Mouse (Mus musculus): ENCODE results near the gene Skint9. TPM values are rescaled to one million over a fixed set of nuclear protein-coding genes. Genes with fewer than 3 reads are reported as not detected.
"Not testable (repeated sequence)": the region's sequence is repeated elsewhere in the genome, so short reads cannot be mapped to it uniquely, and the experiment has no call there.

Skint9 gene
- polyA plus RNA-seq (2015; fragmentation: Nextera tagmentation; extraction: Ambion mirVana) = not detected in 2 replicates

- H3K4me3 ChIP-seq = no peak within 1 kb of the TSS
- no peaks in the 10 kb centered on the region for H3K36me3 ChIP-seq
- no peak within 1 kb of the TSS for H3K9ac ChIP-seq
- ATAC-seq (ENCODE audit: insufficient number of reproducible peaks, insufficient read depth, low FRiP score, low TSS enrichment, low read depth) = no peak
- no peak within 1 kb of the TSS for H3K27ac ChIP-seq
- H3K4me1 ChIP-seq = no peaks in the 10 kb centered on the region
- peaks cover 12% of the 10 kb centered on the region for H3K9me3 ChIP-seq
- H3K27me3 ChIP-seq = no peaks in the 10 kb centered on the region
- no peak within 1 kb of the TSS for H3K4me2 ChIP-seq
Measured at GRCm38 (mm10) chr4:112433885-112434284, at the start of gene Skint9. TSS of gene Skint9 (minus strand) at chr4:112433985.

GRCm38 (mm10) chr4:112432685-112433084 lies 1.1 kb downstream of the Skint9 start:
- H3K9me3 ChIP-seq = peaks cover 8% of the 10 kb centered on the region
- no peak overlapping the region for H3K4me2 ChIP-seq
- H3K27me3 ChIP-seq = no peaks in the 10 kb centered on the region
- no peak overlapping the region for H3K9ac ChIP-seq
- H3K36me3 ChIP-seq = no peaks in the 10 kb centered on the region
- ATAC-seq (ENCODE audit: insufficient number of reproducible peaks, insufficient read depth, low FRiP score, low TSS enrichment, low read depth) = no peak
- no peaks in the 10 kb centered on the region for H3K4me1 ChIP-seq
- WGBS = 48% methylated on average over 1 of the region's 1 CpGs
- H3K27ac ChIP-seq = no peak overlapping the region
- no peak overlapping the region for H3K4me3 ChIP-seq

GRCm38 (mm10) chr4:112432223-112432622 lies 1.6 kb downstream of the Skint9 start:
- H3K27ac ChIP-seq = no peak overlapping the region
- ATAC-seq (ENCODE audit: insufficient number of reproducible peaks, insufficient read depth, low FRiP score, low TSS enrichment, low read depth) = no peak
- no peak overlapping the region for H3K4me3 ChIP-seq
- H3K9me3 ChIP-seq = peaks cover 5% of the 10 kb centered on the region
- no peak overlapping the region for H3K4me2 ChIP-seq
- no peak overlapping the region for H3K9ac ChIP-seq
- H3K36me3 ChIP-seq = no peaks in the 10 kb centered on the region
- no peaks in the 10 kb centered on the region for H3K27me3 ChIP-seq
- no peaks in the 10 kb centered on the region for H3K4me1 ChIP-seq

- H3K27ac ChIP-seq; H3K9me3 ChIP-seq; H3K27me3 ChIP-seq; H3K36me3 ChIP-seq; H3K4me2 ChIP-seq; H3K9ac ChIP-seq; ATAC-seq (ENCODE audit: insufficient number of reproducible peaks, insufficient read depth, low FRiP score, low TSS enrichment, low read depth); H3K4me1 ChIP-seq; H3K4me3 ChIP-seq: not testable (repeated sequence)
- WGBS = 90% methylated on average over 17 of the region's 17 CpGs
Measured at GRCm38 (mm10) chr4:112349111-112349510, 84.7 kb downstream of the Skint9 start.

Other genes with a start within 250 kb of the Skint9 start
- gene Skint3, start 201.7 kb downstream of the Skint9 start, polyA plus RNA-seq (2015; fragmentation: Nextera tagmentation; extraction: Ambion mirVana) = not detected in 2 replicates
- not detected in 2 replicates for gene Skint2, start 123.2 kb upstream of the Skint9 start, polyA plus RNA-seq (2015; fragmentation: Nextera tagmentation; extraction: Ambion mirVana)